Mouse (Mus musculus): Measurements from ENCODE around the gene Mcrs1.
"Not testable (repeated sequence)": the region's sequence is repeated elsewhere in the genome, so short reads cannot be mapped to it uniquely, and the experiment has no call there.

Gene Mcrs1

DNA sequence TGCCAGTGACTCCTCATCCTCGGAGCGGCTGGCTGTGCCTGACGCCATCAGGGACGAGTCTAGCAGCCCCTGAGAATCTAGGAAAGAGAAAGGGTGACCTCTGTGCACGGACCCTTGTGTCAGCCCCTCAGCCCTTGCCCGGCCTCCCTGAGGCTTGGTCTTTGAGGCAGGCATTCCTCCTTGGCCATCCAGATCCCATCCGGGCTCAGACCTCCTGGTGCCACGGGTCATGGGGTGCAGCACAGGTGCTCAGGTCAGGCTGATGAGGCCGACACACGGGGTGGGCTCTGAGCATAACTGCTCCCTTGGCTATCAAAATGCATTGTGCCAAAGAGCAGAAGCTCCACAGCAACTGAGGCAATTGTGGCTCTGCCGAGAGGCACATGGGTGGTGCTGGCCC lies 1.8 kb downstream of the Mcrs1 start:
- no peak for DNase-seq (ENCODE audit: low read depth)

DNA sequence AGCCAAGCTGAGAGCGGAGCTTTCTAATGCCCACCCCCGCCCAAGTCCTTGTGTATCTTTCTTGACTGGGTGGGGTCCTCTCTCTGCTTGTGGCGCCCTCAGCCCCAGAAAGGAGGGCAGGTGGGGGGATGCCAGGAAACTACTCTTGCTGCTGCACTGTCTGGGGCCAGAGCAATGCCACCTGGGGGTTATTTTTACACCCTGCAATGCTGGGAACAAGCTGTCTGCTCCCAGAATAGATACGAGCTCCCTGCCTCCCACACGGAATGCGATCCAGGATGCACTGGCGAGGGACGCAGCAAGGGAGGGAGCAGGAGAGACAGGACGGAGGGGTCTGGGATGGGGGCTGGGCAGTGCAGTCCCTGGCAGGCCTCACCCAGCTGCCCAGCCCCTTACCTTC lies 2.8 kb downstream of the Mcrs1 start:
- DNase-seq (ENCODE audit: low read depth), result no peak

DNA sequence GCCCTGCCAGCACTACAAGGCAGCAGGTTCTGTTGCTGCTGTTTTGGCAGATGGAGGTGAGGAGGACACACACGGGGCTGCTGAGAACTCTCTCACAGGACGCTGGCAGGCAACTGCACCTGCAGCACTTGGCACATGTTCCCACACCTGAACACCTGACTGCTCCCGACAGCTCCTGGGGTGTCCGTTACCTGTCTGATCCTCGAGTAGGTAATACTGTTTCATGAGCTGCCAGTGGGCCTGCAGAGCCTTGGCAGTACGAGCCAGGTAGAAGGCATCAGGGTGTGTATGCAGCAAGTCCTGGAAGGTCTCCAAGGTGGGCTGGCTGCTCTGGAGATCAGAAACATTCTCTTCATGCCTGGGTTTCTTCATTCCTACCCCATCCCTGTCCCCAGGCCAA lies 5.0 kb downstream of the Mcrs1 start:
- not testable (repeated sequence) for DNase-seq (ENCODE audit: low read depth)

DNA sequence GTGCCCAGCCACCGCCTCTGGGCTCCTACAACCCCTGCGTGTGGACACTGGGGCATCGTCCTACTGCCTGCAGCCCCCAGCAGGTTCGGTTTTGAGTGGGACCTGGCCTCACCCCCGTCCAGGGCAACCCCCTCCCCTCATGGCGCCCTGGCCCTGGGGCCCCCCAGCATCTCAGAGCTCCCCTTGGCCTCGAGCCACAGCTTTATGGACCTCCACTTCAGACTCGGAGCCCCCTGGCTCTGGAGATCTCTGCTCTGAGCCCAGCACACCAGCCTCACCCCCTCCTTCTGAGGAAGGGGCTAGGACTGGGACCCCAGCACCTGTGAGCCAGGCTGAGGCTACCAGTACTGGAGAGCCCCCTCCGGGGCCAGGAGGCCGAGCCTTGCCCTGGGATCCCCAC lies 9.7 kb downstream of the Mcrs1 start:
- DNase-seq (ENCODE audit: low read depth), result no peak

DNA sequence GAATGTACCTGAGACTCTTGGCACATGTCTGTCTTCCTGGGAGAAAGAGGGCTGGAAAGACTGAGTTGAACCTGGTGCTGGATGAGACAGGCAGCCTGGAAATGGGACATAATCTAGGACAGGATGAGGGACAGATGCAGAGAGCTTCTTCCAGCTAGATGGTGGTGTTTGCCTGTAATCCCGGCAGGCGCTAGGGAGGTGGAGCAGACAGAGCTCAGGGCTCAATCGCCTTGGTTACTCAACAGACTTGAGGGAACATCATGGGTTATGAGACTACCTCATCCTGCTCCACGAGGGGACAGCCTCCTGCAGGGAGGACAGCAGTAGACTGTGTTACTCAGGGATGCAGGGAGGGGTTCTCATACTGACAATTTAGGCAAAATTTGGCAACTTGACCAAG lies 10.5 kb downstream of the Mcrs1 start:
- DNase-seq (ENCODE audit: low read depth), result no peak

DNA sequence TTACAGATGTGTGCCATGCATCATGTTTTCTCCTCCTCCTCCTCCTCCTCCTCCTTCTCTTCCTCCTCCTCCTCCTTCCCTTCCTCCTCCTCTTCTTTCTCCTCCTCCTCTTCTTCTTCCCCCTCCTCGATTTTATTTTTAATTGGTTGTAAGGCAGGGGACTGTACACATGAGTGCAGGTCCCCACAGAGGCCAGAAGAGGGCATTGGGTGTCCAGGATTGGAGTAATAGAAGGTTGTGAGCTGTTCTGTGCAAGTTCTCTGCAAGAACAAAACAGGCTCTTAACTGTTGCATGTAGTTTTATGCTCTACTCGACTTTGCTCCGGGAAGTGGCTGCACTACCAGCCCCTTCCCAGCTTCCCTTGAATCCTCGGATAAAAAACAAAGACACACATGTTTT lies 11.6 kb downstream of the Mcrs1 start:
- DNase-seq (ENCODE audit: low read depth), result no peak

DNA sequence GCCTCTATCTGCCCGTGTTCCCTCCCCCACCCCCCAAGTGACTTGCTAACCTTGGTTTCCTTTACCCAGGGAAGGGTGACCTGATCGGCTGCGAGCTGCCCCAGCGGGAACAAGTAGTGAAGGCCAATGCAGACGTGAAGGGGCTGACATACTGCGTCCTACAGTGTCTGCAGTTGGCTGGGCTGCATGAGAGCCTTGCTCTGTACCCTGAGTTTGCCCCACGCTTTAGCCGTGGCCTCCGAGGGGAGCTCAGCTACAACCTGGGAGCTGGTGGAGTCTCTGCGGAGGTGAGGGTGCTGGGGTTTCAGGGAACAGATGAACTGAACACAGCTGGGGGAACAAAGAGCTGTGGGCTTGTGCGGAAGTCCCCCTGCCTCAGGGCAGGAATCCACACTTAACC lies 13.8 kb downstream of the Mcrs1 start:
- DNase-seq (ENCODE audit: low read depth), result no peak

DNA sequence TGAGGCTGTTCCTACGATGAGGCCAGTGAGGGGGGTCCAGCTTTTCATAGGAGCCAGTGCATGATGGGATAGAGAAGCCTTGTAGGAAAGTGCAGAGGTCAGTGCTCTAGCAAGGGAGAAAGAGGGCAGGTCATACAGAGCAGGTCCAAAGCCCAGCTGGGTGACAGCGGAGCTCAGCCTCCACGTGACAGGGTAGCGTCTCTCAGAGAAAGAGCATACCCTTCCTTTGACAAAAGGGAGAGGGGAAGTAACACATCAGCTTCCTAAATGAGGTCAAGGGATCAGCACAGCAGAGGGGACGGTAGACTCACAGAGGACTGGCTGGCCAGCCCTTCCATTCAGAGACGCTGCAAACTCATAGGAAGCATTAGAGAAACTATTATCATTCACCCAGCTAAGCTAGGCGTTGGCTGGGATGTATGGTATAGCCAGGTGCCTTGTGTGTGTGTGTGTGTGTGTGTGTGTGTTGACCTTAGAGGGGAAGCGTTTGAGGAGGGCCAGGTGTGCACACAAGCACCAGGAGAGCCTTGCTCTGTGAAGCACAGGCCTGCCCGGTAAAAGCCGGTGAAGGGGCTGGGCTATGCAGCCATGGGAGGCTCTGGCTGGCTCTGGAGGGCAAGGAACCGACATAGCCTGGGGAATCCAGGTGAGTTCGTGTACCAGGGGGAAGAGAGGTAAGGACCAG lies 17.3 kb downstream of the Mcrs1 start:
- DNase-seq (ENCODE audit: low read depth), result no peak

DNA sequence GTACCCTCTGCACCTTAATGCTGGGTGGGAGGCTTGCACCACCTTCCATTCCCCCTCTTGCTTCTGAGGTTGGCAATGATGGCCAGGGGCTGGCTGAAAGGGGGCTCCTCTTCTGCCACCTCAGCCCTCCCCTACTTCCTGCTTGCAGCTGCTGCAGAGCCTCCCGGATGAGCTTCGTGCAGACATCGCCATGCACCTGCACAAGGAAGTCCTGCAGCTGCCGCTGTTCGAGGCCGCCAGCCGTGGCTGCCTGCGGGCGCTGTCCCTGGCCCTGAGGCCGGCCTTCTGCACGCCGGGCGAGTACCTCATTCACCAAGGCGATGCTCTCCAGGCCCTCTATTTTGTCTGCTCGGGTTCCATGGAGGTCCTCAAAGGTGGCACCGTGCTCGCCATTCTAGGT lies 18.0 kb downstream of the Mcrs1 start:
- DNase-seq (ENCODE audit: low read depth), result no peak

DNA sequence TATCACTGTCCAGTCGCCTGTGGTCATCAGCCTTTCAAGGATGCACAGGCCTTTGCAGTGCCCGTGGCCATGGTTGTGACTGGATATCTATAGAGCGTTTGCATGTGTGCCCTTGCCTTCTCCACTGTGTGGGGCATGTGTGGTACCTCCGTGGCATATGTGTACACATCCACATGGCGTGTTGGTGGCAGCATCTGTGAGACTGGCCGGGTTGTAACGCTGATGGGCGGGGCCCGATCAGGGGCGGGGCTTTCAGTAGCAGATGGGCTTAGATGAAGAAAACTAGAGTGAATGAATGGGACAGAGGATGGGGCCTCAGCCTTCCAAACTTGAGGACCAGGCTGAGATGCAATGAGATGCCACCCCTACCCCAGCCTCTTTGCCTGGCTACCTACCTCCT lies 19.8 kb downstream of the Mcrs1 start:
- DNase-seq (ENCODE audit: low read depth), result no peak

DNA sequence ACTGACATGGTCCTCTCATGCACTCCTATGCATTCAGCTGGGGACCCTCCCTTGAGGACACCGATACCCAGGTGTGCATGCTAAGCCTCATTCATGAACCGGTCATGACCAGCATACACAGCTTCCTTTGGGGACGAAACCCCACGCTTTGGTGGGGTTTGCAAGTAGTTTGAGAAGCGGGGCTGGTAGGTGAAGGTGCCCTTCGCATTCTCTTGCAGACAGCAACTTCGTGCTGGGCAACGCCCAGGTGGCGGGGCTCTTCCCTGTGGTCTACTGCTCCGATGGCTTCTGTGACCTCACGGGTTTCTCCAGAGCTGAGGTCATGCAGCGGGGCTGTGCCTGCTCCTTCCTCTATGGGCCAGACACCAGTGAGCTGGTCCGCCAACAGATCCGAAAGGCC lies 25.7 kb downstream of the Mcrs1 start:
- DNase-seq (ENCODE audit: low read depth), result no peak

DNA sequence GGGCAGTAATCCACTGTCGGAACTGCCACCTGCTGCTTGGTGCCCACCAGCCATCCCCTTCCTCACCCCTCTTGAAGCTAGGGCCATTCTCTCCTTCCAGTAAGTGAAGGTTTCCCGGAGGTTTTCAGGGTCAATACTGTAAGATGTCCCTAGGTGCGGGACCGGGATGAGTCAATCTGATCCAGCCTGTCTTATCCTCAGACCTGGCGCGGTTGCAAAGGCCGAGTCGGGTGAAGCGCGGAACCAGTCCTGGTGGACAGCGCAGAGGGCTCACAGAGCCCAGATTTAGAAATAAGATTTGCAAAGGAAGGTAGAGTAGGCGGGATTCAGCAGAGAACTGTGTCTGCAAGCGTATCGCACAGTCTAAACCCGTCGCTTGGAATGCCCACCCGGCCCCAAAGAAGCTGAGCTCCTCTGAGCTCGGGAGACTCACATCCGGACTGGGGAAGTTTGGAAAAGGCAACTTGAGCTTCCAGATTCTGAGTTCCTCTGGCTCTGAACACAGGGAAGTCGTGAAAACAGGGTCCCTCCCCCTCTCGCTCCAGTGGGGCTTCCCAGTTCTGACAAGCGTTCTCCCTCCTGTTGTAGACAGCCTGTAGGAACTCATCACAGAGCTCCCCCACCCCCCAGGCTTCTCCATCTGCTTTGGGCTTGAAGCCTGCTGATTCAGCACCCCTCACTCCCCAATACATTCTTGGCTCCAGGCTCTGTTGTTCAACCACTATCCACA lies 26.5 kb downstream of the Mcrs1 start:
- DNase-seq (ENCODE audit: low read depth), result no peak

DNA sequence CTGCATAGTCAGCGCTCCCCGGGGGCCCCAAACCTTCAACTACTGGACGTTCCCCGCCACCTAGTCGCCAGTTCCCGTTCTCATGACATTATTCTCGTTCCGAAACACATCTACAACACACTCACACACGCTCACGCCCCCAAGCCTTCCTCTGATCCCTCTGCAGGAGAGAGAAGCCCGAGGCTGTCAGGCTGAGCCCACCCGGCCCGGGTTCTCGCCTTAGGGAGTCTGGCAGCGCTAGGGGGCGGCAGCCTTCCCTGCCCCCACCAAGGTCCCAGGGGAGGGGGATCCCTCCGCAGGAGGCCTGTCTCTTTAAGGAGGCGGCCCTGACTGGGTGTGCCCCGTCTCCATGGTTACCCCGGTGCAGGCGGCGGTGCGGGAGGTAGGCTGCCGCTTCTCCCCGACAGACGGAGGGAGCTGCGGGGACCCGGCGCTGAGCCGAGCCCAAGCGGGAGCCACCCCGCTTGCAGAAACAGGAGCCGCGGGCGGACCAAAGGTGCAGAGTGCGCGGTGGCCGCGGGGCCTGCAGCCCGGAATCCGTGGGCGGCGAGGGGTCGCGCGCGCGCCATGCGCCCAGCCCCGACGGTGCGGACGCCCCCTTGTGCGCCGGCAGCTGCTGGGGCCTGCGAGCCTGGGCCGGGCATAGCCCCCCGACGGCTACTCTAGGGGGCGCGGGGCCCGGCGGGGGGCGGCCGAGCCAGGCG lies 27.4 kb downstream of the Mcrs1 start, which contains the start of gene Kcnh3:
TSS of gene Kcnh3 (plus strand) at position 654 of the 704 bp plus-strand sequence.
- no peak for DNase-seq (ENCODE audit: low read depth)

DNA sequence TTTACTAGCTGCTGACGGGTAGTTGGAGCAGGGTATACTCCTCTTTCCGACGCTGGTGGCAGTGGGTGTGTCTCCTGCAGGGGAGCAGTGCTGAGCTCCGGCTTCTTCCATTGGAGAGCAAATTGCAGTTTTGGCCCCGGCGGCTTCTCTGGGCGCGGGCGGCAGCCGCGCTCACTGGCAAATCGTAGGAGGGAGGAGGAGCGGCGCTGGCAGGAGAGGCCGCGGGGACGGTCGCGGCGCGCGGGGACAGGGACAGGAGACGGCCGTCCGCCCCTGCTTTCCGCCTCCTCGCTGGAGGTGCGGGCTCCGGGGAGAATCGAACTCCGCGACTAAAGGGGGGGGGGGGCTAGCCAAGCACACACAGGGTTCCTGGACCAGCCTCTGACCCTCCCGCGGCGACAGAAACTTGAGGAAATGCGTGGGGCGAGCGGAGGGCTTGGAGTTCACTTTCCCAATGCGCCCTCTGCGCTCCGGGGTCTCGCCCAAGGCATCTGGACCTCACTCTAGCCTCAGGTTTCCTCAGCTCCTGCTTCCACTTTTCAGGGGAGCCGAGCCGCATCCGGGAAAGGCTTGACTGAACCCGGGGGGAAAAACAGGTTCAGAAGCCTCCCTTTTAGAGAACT lies 28.1 kb downstream of the Mcrs1 start:
- no peak for DNase-seq (ENCODE audit: low read depth)

DNA sequence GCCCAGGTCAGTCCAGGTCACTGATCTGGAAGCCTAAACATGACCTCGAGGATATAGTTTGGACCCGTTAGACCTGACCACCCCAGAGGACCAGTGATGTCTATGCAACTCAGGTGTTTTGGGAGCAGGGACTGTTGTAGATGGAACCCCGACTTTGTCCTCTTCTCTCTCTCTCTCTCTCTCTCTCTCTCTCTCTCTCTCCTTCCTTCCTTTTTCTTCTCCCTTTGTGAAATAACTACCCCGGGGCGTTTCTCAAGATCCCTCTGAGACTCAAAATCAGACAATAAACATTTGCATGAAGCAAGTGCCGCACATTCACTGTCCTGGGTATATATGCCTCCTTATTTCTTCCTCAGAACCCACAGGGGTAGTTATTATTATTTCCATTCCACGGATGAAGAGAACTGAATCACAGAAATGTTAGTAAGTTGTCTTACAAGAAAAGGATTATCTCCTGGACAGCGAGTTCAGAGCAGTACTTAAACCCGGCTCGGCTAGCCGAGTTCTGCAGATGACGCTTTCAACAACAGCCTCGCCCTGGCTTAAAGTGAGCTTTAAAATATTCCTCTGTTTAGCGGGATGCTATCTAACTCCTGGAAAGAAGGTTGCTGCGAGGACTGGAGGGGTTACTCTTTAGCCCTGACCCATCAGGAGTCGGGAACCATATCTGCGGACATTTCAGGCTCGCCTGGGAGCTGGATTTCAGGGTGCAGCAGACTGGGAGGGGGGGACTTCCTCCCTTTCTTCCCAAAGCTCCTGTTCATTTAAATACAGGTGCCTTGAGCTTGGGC lies 28.8 kb downstream of the Mcrs1 start:
- DNase-seq (ENCODE audit: low read depth), result no peak

DNA sequence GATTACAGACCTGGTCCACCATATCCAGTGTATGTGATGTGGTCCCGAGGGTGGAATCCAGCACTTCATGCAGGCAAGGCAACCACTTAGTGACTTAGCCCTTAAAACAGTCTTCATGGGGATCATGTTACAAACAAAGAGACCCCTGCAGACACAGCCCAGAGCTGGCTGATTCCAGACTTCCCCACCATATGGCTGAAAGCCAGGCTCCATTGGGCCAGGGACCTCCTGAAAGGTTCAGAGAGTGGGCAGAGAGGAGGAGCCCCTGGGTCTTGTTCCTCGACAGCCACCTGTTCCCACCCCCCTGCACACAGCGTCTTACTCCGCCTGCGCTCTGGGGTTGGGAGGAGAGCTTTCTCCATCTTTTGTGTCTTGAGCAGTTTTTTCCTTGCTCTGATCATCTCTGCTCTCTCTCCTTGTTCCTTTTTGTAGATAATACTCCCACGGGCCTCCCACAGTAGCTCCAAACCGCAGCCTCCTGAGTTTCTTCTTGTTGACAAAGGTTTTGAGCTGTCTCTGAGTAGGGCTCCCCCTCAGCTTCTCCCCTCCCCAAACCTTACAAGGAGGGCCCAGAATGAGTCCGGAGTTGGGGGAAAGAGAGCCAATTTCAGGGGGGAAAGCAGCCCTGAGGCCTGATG lies 30.3 kb downstream of the Mcrs1 start:
- DNase-seq (ENCODE audit: low read depth), result no peak

DNA sequence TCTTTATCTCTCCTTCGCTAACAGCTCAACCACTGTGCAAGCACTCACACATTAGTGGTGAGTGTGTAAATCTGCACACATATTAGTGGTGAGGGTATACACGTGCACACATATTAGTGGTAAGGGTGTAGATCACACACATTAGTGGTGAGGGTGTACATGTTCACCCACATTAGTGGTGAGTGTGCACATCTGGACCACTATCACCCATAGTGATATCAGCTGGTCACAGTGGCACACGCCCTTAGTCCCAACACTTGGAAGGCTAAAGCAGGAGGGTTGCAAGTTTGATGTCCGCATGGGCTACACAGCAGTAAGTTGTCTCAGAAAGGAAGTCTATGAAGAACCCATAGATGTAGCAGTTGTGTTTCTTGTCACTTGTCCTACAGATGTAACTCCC lies 34.1 kb downstream of the Mcrs1 start:
- DNase-seq (ENCODE audit: low read depth), result no peak

DNA sequence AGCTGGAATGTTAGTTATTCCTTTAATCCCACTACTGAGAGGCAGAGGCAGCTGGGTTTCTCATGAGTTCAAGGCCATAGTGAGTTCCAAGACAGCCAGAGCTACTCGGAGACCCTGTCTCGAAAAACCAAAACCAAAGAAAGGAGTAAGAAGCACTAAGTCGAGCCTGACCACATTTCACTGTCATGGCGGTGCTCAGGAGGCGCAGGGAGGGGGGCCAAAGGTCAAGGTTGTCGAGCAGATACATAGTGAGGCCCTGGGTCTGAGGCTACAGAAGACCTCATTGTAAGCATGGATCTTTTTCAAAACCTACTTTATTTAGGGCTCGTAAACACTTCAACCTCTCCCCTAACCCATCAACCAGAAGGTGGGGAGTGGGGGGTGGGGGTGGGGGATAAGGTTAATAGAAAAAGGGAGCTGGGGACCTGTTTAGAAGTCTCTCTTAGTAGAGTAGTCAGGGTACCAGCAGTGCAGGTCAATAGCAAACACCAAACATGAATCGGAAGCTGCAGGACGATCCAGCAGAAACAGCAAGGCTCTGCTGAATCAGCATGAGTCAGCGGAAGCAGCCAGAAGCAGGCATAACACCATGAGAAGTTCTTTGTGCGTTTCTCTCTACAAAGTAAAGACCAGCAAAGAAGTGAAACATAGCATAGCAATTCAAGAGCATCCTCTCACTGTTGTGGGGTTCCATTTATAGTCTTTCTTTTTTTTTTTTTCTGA lies 35.9 kb downstream of the Mcrs1 start:
- no peak for DNase-seq (ENCODE audit: low read depth)

DNA sequence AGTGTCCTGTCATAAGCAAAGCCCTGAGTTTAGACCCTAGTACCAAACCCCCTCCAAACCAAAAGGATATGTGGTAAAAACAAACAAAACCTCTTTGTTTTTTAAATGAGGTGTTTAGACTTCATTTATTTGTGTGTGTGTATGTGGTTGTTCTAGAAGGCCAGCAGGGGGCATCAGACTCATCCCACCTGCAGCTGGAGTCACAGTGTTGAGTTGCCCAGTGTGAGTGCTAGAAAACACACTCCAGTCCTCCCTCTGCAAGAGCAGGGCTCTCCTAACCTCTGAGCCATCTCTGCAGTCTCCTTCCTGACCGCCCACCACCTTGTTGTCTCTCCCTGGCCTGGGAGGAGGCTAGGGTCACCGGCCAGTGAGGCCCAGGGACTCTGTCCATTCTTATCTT lies 36.8 kb downstream of the Mcrs1 start:
- no peak for DNase-seq (ENCODE audit: low read depth)

DNA sequence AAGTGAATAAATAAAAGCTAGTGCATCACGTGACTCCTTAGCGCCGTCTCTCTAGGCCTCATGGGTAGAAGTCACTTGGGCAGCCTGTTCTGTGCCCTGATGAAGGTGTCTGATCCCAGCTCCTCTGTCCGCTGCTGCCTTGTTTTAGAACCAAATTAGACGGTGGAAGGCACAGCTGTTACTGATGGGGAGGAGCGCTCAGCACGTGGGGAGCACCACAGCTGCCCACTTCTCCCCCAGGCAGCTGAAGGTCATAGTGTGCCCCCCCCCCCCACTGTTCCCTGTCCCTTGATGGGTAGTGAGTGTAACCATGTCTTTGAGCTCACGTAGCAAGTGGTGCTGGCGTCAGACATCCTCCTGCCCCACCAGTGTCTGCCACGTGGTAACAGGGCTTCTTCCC lies 38.6 kb downstream of the Mcrs1 start:
- no peak for DNase-seq (ENCODE audit: low read depth)

DNA sequence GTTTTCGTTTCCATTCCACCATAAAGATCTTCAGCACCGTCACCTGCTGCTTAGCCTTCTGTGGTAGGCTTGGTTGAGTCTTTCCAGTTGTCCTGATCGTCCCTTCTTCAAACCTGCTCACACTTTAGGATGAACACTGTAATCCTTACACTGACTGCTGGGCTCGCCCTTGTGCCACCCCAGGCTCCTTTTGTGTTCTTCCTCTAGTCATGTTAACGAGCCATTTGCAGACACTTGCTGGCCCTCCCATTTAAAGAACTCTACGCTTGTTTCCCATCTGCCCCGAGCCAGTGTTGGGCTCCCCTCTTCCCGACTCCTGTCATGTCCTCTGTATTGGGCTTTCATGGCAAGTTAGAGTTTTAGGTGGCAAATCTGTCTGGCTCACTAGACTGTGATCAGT lies 45.8 kb downstream of the Mcrs1 start:
- no peak for DNase-seq (ENCODE audit: low read depth)
